Mouse (Mus musculus) liver, embryonic 12.5 days (tissue): Measurements from ENCODE around the gene Olr1. TPM values are rescaled to one million over a fixed set of nuclear protein-coding genes. Genes with fewer than 3 reads are reported as not detected.
"Not testable (repeated sequence)": the region's sequence is repeated elsewhere in the genome, so short reads cannot be mapped to it uniquely, and the experiment has no call there.

Experiments used
- ATAC-seq: fragments of 200-750 bp; cut with Nextera tagmentation; 2 replicates; pipeline ENCODE4 v1.8.0; 2017; ENCODE audit warnings: moderate number of reproducible peaks, mild to moderate bottlenecking, moderate library complexity
- H3K27ac ChIP-seq: fragments of 300-500 bp; sonication (generic); 2 replicates; pipeline ENCODE4 v1.5.1; 2016; ENCODE audit warnings: mild to moderate bottlenecking
- H3K27me3 ChIP-seq: fragments of 300-500 bp; sonication (generic); replicated peaks from 2 replicates; pipeline ENCODE4 v1.6.1; 2016; ENCODE audit warnings: mild to moderate bottlenecking, moderate library complexity
- H3K36me3 ChIP-seq: fragments of 300-500 bp; sonication (generic); 2 replicates; pipeline ENCODE4 v1.6.1; 2016; ENCODE audit warnings: mild to moderate bottlenecking, moderate library complexity
- H3K4me1 ChIP-seq: fragments of 300-500 bp; sonication (generic); 2 replicates; pipeline ENCODE4 v1.6.1; 2016
- H3K4me2 ChIP-seq: fragments of 300-500 bp; sonication (generic); 2 replicates; pipeline ENCODE4 v1.6.1; 2016; ENCODE audit warnings: mild to moderate bottlenecking, moderate library complexity
- H3K4me3 ChIP-seq: fragments of 300-500 bp; sonication (generic); 2 replicates; pipeline ENCODE4 v1.5.1; 2016; ENCODE audit warnings: mild to moderate bottlenecking, moderate library complexity
- H3K9ac ChIP-seq: fragments of 300-500 bp; sonication (generic); 2 replicates; pipeline ENCODE4 v1.6.1; 2016; ENCODE audit warnings: mild to moderate bottlenecking, moderate library complexity
- H3K9me3 ChIP-seq: fragments of 300-500 bp; sonication (generic); replicated peaks from 2 replicates; pipeline ENCODE4 v1.6.1; 2016; ENCODE audit warnings: mild to moderate bottlenecking, moderate library complexity
- WGBS: fragments of 180-500 bp; shearing (Covaris S2); methylation state at CpG from one replicate; pipeline ENCODE4 v1.1.7; 2016; ENCODE audit not compliant: insufficient replicate concordance; 5-methylcytosine and 5-hydroxymethylcytosine counted together
- polyA plus RNA-seq: library from polyadenylated mRNA; unstranded; fragments of >200 nt; fragmentation: Nextera tagmentation; extraction: Ambion mirVana; gene quantifications from 2 replicates; pipeline ENCODE4 v1.2.1, GENCODE M21; 2016

The Olr1 gene
- polyA plus RNA-seq, 1 experiment from 2014 or later = 0.74 TPM

DNA sequence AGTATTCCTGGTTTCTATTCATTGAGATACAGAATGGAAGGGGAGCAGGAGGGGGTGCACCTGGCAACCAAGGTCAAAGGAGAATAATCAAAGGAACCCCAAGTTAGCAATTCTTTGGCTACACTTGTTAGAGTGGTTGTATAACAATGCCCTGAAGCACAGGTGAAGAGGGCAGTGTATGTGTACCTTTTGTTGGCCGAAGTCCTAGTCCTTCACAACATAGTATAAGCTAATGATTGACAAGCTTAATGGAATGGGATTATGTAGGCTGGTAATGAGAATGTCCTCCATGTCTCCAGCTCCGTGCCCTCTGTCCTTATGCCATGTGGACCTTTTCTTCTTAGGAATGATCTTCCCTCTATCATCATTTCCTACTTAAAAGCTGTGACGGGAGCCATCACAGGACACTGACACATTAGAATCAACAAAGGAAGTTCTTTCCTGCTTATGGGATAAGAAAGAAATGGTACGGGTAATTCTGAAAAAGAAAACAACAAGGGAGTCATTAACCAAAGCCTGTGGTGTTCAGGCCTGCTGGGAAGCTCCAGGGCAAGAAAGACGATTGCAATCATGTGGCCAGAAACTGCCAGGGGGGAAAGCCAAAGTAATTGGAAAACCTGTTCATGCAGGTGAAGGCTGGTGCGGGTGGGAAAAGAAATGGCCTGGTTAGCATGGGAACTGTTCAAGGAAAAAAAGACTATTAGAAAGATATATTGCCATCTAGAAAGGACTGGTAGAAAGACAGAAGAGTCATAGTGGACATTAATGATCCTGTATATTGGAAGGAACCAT, 3.4 kb upstream of the Olr1 start:
- H3K4me3 ChIP-seq = no peak overlapping the region
- no peak overlapping the region for H3K4me2 ChIP-seq
- no peaks in the 10 kb centered on the region for H3K9me3 ChIP-seq
- WGBS = 52% methylated on average over 6 of the region's 6 CpGs
- no peaks in the 10 kb centered on the region for H3K4me1 ChIP-seq
- H3K9ac ChIP-seq = no peak overlapping the region
- H3K27ac ChIP-seq = no peak overlapping the region
- H3K36me3 ChIP-seq = no peaks in the 10 kb centered on the region
- ATAC-seq = no peak
- H3K27me3 ChIP-seq = no peaks in the 10 kb centered on the region

DNA sequence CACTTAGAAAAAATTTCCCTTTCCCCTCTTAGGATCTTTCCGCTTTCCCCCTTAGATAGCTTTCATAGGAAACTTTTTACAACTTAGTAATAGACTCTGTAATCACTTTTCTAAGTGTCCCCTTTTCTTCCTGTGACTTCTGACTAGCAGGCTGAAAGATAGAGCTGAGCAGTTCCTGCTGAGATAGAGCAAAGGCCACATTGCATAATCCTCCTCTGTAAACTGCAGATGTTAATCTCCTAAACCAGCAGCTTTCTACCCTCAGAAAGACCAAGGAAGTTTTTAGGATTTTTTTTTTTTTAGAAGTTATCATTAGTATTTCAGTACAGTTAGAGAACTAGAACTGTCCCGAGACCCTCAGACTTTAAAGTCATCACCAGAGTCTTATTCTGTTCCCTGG, 3.5 kb downstream of the Olr1 start:
- no peaks in the 10 kb centered on the region for H3K27me3 ChIP-seq
- no peaks in the 10 kb centered on the region for H3K36me3 ChIP-seq
- no peak overlapping the region for H3K27ac ChIP-seq
- ATAC-seq = no peak
- no peak overlapping the region for H3K9ac ChIP-seq
- no peak overlapping the region for H3K4me2 ChIP-seq
- WGBS = 54% methylated on average over 2 of the region's 2 CpGs
- H3K4me1 ChIP-seq = no peaks in the 10 kb centered on the region
- no peaks in the 10 kb centered on the region for H3K9me3 ChIP-seq
- H3K4me3 ChIP-seq = no peak overlapping the region

DNA sequence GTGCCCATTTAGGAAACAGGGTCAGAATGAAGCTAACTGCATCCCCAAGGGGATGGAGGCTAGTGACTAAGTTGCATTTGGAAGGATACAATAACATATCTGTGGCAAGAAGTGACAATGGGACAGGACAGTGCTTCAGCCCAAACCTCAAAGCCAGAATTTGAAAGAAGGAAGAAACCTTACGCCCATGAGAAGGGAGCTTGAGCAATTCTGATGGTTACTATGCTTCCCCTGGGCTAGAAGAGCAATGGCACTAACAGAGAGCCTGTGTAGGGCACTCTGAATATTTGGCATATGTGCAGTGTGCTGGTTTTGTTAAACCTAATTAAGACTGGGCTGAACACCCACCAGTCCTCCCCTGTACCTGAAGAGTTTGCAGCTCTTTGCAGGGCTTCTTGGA, 7.4 kb downstream of the Olr1 start:
- ATAC-seq, H3K36me3 ChIP-seq, H3K9me3 ChIP-seq, H3K27me3 ChIP-seq, H3K27ac ChIP-seq, H3K4me1 ChIP-seq, H3K9ac ChIP-seq, H3K4me2 ChIP-seq, H3K4me3 ChIP-seq: not testable (repeated sequence)
- 62% methylated on average over 1 of the region's 1 CpGs for WGBS

DNA sequence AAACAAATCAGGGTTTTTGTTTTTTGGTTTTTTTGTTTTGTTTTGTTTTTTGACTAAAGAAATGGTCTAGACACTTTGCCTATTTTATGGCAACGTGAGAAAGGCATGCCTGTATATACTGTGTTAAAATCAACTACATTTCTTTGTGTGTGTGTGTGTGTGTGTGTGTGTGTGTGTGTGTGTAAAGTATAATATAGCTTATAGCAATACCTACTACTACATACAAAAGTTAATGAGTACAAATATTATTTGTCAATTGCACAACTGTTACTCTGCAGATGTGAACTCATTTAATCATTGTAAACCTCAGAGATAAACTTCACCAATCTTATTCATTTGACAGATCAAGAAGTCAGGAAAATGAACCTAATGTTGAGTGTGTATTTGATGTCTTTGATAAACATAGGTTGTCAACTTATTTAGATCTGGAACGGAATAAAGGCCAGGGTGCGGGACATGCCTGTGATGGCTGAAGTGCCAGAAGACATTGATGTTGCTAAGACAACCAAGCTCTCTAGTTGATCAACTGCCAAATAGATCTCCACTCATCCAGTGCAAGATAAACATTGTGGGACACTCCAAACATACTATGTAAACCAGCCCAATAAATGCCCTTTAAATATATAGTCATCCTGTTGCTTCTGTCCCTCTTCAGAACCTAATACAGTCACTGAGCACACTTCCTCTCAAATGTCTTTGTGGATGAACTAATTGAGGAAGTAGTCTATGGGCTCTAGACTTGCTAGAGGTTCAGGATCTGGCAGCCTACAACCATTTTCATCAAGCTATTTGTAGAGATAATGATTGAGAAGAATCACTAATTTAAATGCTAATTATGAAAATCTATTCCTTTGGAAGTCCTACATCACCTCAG, 9.4 kb downstream of the Olr1 start:
- no peak for ATAC-seq
- H3K27ac ChIP-seq = no peak overlapping the region
- 70% methylated on average over 3 of the region's 3 CpGs for WGBS
- H3K4me3 ChIP-seq = no peak overlapping the region
- no peaks in the 10 kb centered on the region for H3K27me3 ChIP-seq
- H3K9me3 ChIP-seq = no peaks in the 10 kb centered on the region
- H3K9ac ChIP-seq = no peak overlapping the region
- no peak overlapping the region for H3K4me2 ChIP-seq
- H3K36me3 ChIP-seq = no peaks in the 10 kb centered on the region
- no peaks in the 10 kb centered on the region for H3K4me1 ChIP-seq

DNA sequence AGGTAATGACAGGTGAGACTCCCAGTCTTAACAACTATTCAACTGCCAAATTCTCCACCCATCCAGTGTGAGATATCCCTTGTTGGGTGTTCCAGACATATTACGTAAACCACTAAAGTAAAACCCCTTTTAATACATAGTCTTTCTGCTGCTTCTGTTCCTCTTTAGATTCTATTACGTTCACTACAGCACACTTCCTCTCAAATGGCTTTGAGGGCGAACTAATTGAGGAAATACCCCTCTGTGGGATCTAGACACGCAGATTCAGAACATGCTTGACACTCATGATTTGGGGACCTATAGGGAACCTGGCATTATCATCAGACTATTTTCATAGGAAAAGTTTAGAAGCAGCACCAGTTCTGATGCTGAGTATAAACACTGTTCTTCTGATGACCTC, 12.0 kb downstream of the Olr1 start:
- Histone ChIP-seq H3K36me3 (no peaks in the 10 kb centered on the region), H3K4me3 (no peak overlapping the region), H3K4me2 (no peak overlapping the region), H3K9ac (no peak overlapping the region), H3K27ac (no peak overlapping the region), H3K9me3 (no peaks in the 10 kb centered on the region), H3K4me1 (no peaks in the 10 kb centered on the region), H3K27me3 (no peaks in the 10 kb centered on the region)
- 36% methylated on average over 4 of the region's 4 CpGs for WGBS
- ATAC-seq = no peak

DNA sequence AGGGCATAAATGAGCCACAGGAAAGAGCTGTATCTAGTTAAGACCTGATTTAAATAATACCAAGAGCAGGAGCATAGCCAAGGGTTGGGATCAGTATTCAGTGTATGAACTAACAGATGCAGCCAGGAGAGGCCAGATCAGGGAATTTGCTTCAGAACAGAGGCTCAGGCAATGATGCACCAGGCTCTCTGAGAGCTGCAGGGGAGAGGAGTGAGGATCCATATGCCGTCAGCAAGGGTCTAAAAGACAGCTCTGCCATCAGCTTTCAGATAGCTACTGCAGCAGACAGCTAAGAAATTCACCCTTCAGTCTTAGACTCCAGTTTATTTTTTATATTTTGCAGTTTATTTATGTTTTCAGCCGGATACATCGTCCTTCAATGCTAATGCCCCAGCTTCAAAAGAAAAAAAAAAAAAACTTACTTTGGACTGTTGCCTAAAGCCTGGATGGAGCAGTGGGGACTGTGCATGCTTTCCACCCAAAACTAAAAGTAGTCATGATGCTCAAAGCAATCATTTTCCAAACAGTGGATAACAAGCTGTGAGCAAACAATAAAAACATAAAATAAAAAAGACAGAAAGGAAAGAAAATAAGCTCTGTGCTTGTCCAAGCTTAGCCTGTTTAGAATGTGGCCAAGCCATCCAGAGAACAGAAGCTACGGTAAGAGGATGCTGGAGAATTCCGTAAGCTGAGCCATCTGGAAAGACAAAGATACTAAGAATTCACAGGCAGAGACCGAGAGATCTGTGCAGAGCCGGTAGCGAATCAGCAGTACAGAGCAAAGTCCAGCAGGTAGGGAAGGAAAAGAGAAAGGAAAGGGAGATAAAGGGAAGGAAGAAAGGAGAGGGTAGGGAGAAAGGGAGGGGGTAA, 26.6 kb downstream of the Olr1 start:
- no peak for ATAC-seq
- H3K9me3 ChIP-seq = no peaks in the 10 kb centered on the region
- no peaks in the 10 kb centered on the region for H3K36me3 ChIP-seq
- no peak overlapping the region for H3K4me3 ChIP-seq
- no peaks in the 10 kb centered on the region for H3K4me1 ChIP-seq
- H3K27ac ChIP-seq = no peak overlapping the region
- WGBS = 69% methylated on average over 8 of the region's 8 CpGs
- H3K4me2 ChIP-seq = no peak overlapping the region
- no peaks in the 10 kb centered on the region for H3K27me3 ChIP-seq
- no peak overlapping the region for H3K9ac ChIP-seq

DNA sequence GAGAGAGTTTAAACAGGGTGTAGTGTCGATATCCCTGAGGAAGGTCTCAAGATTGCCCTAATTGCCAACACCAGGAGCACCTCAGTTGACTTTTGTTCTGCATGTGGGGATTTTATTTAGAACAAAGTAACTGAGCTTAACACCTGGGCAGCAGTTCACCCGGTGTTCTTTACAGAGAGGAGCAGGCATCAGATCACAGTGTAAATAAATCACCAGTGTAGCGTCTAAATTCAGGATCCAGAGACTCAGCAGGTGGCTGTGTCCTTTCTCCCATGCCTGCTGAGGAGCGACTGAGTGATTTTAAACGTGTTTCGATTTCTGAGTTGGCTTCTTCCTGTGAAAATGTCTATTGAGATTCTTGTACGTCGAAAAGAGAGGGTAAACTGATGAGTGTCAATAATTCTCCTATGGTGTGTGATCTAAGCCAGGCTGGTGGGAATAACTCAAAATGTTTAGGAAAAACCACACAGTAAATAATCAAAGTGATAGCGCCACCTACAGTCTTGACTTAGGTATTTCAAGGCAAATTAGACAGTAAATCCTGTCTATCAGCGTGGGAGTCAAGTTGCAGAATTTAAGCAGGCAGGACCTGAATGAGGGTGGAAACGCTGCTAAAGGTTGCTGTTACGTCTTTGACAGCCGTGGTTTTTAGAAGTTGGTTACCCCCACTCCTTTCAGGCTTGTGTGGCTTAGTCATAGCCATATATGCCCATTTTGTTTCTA, 30.4 kb downstream of the Olr1 start:
- H3K9me3 ChIP-seq = no peaks in the 10 kb centered on the region
- no peak overlapping the region for H3K4me2 ChIP-seq
- no peaks in the 10 kb centered on the region for H3K36me3 ChIP-seq
- ATAC-seq = no peak
- WGBS = 26% methylated on average over 13 of the region's 13 CpGs
- no peaks in the 10 kb centered on the region for H3K4me1 ChIP-seq
- no peak overlapping the region for H3K27ac ChIP-seq
- no peaks in the 10 kb centered on the region for H3K27me3 ChIP-seq
- H3K9ac ChIP-seq = no peak overlapping the region
- H3K4me3 ChIP-seq = no peak overlapping the region

DNA sequence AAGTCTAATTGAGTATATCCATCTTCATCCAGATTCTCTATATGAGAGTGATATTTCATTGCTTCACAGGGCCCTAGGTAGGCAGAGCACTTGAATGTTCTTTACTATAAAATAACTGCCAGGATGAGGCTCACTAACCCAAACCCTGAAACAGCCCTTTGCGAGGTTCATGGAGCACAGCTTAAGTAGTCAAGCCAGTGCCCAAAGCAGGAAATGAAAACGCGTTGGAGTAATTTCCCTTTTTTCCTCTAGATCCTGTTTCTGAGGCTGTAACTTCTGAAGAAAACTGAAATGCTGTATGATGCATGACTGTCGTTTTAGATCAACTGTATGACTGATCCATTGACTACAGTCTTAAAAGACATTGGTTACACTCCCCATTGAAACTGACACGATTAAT, 34.3 kb downstream of the Olr1 start:
- ATAC-seq = no peak
- Histone ChIP-seq H3K4me2 (no peak overlapping the region), H3K27ac (no peak overlapping the region), H3K27me3 (no peaks in the 10 kb centered on the region), H3K4me3 (no peak overlapping the region), H3K9ac (no peak overlapping the region), H3K9me3 (no peaks in the 10 kb centered on the region), H3K4me1 (no peaks in the 10 kb centered on the region), H3K36me3 (no peaks in the 10 kb centered on the region)
- WGBS = 45% methylated on average over 5 of the region's 5 CpGs

DNA sequence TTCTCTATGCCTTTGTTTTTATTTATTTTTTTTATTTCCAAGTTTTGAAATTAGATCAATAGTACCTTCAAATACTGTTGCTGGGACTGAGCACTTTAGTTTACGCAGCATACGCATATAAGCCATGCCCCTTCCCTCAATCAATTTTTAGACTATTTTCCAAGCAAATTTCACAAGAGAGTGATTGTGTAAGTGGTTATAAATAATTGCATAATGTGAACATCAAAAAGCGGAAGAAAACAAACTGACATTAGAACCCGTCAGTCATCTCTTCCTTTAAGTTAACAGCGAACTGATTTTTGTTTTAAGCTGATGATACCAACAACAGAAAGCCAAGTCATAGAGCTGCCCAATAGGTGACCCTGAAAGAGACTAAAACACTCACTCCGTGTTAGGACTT, 35.6 kb downstream of the Olr1 start:
- no peaks in the 10 kb centered on the region for H3K27me3 ChIP-seq
- ATAC-seq = no peak
- no peaks in the 10 kb centered on the region for H3K9me3 ChIP-seq
- no peak overlapping the region for H3K4me2 ChIP-seq
- WGBS = 72% methylated on average over 6 of the region's 6 CpGs
- no peak overlapping the region for H3K4me3 ChIP-seq
- no peaks in the 10 kb centered on the region for H3K36me3 ChIP-seq
- no peak overlapping the region for H3K9ac ChIP-seq
- H3K4me1 ChIP-seq = no peaks in the 10 kb centered on the region
- no peak overlapping the region for H3K27ac ChIP-seq

DNA sequence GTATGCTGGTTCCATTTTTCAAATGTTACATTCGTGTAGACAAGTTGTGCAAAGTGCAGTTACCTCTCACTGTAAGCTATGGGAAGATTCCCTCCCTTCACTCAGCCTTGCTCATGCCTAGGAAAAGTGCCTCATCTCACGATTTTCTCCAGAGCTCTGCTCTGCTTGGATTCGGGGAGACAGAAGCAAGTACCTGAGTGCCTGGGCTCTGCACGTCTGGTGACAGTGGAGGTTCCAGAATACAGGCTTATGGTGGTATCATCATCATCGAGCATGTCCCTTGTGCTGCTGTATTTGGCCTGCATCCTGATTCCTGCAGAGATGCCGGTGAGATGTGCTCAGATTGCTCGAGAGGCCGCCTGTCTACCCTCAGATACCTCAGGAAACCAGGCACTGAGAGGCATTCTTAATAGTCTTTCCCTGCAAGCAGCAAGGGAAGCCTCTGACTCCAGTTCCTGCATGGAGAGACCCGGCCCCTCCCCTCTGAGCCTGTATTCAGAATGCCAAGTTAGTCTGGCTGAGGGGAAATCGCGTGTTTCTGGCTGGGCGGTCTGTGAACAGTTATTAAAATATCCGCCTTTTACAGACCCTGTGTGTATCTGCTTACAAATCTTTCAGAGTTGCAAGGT, 55.4 kb downstream of the Olr1 start, which contains the start of gene Clec1a:
Clec1a (minus strand) TSS at position 590 of the 629 bp plus-strand sequence.
- Histone ChIP-seq H3K36me3 (no peaks in the 10 kb centered on the region), H3K9me3 (no peaks in the 10 kb centered on the region), H3K9ac (no peak within 1 kb of the TSS), H3K4me3 (no peak within 1 kb of the TSS), H3K27me3 (no peaks in the 10 kb centered on the region), H3K27ac (no peak within 1 kb of the TSS), H3K4me2 (no peak within 1 kb of the TSS), H3K4me1 (no peaks in the 10 kb centered on the region)
- ATAC-seq = no peak
- WGBS = 48% methylated on average over 13 of the region's 13 CpGs

DNA sequence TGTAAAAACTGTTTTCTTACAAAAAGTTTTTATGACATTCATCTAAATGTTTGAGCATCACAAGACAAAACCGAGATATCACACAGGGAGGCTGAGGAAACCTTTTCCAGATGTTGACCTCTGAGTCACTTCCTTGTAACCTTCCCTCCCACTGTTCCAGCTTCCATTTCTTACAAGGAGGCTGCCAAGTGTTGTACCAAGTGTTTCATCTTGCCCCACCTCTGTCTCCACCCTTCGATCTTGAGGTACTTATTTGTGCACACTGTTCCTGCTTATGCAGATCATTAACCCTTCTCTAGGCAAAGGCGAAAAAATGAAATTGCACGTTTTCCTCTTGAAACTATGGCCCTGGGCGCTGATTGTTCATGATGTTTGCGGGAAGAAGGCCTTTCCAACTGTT, 57.2 kb downstream of the Olr1 start:
- H3K4me2 ChIP-seq = no peak overlapping the region

More for the DNA sequence above, 57.2 kb downstream of the Olr1 start:
- Histone ChIP-seq H3K9me3 (no peaks in the 10 kb centered on the region), H3K27me3 (no peaks in the 10 kb centered on the region), H3K27ac (no peak overlapping the region), H3K36me3 (no peaks in the 10 kb centered on the region), H3K9ac (no peak overlapping the region), H3K4me1 (no peaks in the 10 kb centered on the region), H3K4me3 (no peak overlapping the region)
- WGBS = 68% methylated on average over 6 of the region's 6 CpGs
- ATAC-seq = no peak
